Mouse (Mus musculus) MN1 (cell line): Measurements from ENCODE around the gene Psg23.
"Not testable (repeated sequence)": the region's sequence is repeated elsewhere in the genome, so short reads cannot be mapped to it uniquely, and the experiment has no call there.

ENCODE experiments used
- DNase-seq: peaks from one replicate; pipeline ENCODE4 v3.0.0-alpha.2; 2016; ENCODE audit warnings: low spot score

The Psg23 gene

DNA sequence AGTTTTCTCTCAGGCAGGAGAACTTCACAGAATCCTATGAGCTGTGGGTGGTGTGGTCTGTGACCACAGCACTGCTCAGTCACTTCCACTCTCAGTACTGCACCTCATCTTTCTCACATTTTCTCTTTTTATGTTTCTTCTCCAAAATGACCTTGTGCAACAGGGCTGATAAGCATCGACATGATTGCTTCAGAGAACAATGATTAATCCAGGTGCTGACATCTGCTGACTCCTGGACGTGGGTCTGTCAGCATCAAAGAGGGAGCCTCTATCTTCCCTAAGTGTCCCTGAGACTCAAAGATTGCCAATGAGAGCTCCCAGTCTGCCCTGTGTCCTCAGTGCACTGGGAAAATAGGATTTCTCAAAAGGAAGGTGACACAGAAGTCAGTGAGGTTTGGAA lies at the start of gene Psg23:
Gene Psg23, minus strand, starts transcription at position 101 of the 400 bp plus-strand sequence.
- not testable (repeated sequence) for DNase-seq

DNA sequence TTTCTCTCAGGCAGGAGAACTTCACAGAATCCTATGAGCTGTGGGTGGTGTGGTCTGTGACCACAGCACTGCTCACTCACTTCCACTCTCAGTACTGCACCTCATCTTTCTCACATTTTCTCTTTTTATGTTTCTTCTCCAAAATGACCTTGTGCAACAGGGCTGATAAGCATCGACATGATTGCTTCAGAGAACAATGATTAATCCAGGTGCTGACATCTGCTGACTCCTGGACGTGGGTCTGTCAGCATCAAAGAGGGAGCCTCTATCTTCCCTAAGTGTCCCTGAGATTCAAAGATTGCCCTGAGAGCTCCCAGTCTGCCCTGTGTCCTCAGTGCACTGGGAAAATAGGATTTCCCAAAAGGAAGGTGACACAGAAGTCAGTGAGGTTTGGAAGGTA lies 40.3 kb upstream of the Psg23 start, which contains the start of gene Psg21:
Gene Psg21, minus strand, starts transcription at position 101 of the 400 bp plus-strand sequence.
- DNase-seq: not testable (repeated sequence)

DNA sequence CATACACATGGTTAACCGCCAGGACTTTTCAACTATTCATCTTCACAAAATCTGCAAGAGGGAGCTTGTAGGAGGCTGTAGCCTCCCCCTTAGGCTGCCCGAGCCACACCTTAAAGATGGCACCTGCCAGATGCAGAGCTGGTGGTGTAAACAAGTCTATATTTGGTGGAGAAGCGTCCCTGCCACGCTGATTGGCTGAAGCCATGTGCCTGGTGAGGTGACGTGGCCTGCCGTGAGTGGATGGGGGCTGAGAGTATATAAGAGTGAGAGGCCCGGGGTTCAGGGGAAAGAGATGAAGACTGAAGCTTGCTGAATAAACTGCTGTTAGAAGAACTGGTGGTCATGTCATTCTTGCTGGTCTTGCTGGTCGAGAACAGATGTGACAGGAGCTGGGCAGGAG lies 10.6 kb upstream of the Psg23 start:
- not testable (repeated sequence) for DNase-seq

DNA sequence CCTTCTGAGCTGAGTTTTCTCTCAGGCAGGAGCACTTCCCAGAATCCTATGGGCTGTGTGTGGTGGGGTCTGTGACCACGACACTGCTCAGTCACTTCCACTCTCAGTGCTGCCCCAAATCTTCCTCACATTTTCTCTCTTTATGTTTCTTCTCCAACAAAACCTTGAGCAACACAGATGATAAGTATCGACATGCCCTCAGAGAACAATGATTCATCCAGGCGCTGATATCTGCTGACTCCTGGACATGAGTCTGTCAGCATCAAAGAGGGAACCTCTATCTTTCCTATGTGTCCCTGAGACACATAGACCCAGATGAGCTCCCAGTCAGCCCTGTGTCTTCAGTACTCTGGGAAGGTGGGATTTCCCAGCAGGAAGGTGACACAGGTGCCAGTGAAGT lies 49.1 kb downstream of the Psg23 start, which contains the start of gene Psg27:
Gene Psg27, minus strand, starts transcription at position 101 of the 400 bp plus-strand sequence.
- DNase-seq: no peak

DNA sequence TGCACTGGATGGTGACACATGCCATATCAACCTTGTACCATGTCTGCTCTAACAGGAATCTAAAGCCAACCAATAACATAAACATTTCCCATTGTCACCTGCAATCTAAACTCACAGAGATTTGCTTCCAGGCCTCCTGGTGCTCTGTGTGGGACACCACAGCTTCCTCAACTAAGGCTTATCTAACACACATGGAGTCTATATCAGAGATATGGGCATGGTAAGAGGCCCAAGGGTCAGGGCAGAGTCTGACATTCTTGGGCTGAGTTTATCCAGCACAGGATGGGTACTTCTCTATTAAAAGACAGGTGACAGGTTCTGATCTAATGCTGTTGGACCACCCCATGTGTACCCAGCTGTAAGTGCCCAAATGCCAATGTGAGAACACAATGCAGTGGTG lies 56.5 kb downstream of the Psg23 start:
- DNase-seq: no peak
